Mouse (Mus musculus) embryo, embryonic 11 days (tissue): ENCODE data around the gene Eml1.

ENCODE experiments used
- DNase-seq: peaks from one replicate; pipeline ENCODE4 v3.0.0-alpha.2; 2015

Eml1 gene

DNA sequence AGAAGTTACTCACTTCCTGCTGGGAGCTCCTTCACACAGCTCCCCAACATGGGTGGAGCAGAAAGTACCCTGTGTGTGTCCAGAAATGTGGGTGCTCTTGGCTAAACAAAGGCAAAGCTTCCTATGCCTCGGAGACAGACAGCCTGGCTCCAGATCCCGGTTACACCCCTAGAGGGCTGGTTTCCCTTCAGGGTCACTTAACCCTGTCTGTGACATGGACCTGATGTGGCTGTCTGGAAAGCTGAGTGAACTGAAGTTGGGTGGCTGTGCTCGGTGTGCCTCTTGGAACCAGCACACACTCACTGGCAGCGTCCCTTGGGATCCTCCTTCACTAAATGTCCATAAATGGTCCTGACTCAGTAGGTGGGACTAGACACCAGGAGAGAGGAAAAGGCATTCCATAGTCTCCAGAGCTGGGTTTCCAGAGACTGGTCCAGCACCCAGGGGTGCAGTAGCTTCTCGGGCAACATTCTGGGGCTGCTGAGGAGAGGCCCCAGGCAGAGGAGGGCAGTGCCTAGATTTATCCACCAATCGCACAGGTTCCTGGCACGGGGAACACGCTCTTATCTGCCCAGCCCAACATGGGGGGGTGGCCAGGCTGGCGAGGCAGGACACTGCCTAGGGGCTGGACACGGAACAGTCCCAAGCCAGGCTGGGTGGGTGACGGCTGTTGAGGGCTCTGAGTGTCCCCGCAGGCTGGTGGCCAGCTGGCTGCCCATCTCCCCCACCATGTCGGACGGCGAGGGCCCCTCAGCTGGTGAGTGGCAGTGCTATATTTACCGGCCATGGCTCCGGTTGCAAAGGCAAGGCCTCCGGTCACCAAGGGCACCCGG is at the start of gene Eml1:
TSS of gene Eml1 (plus strand) at position 362 of the 833 bp plus-strand sequence.
- DNase-seq: no peak

- no peak for DNase-seq
Measured at GRCm38 (mm10) chr12:108326401-108326800, 44.4 kb upstream of the Eml1 start.

- DNase-seq: peak; percentile 80
Measured at GRCm38 (mm10) chr12:108327889-108328491, 42.8 kb upstream of the Eml1 start.

- DNase-seq: peak; percentile 92
Measured at GRCm38 (mm10) chr12:108333056-108333455, 37.7 kb upstream of the Eml1 start.

DNA sequence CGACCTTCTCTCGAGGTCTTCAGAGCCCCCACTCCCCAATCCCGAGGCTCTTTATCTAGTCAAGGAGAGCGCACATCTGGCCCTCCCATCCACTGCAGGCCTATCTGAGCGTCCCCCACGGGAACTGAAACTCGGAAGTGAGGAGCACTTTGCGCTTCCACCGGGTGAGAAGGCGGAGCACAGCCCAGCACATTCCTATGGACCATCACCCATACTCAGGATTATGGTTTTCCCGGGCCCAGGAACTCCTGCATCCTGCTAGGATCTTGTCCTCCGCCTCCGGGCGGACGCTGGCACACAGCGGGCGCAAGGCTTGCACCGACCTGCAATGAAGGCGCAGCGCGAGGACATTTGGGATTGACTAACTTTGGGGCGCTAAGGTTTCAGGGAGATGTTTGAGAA is 37.3 kb upstream of the Eml1 start:
- DNase-seq: no peak

DNA sequence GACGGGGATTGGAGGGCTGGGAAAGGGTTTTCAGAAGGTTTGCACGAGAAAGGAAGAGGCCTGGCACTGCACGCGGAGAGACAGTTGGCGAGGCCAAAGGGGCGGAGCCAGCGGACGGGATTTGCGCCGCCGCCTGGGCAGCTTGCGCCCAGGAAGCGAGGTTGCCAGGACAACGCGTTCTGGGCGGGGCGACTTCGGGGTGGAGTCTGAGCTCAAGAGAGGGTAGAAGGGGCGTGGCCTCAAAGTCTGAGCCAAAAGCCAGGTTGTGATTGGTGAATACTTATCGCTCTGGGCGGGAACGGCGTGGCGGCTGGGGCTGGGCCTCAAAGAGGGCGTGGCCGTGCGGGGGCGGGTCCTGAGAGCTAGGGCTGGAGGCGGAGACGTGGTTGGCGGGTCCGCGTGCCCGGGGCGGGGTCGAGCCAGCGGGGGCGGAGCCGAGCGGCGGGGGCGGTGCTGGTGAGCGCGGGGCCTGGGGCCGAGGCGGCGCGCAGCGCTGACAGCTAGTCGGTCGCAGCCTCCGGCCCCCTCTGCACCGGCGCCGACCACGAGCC is 36.8 kb upstream of the Eml1 start, which contains the start of gene Cyp46a1:
TSS of gene Cyp46a1 (plus strand) at position 487 of the 551 bp plus-strand sequence.
- DNase-seq: peak; percentile 100

GRCm38 (mm10) chr12:108334529-108334928 is 36.2 kb upstream of the Eml1 start:
- DNase-seq: no peak

DNA sequence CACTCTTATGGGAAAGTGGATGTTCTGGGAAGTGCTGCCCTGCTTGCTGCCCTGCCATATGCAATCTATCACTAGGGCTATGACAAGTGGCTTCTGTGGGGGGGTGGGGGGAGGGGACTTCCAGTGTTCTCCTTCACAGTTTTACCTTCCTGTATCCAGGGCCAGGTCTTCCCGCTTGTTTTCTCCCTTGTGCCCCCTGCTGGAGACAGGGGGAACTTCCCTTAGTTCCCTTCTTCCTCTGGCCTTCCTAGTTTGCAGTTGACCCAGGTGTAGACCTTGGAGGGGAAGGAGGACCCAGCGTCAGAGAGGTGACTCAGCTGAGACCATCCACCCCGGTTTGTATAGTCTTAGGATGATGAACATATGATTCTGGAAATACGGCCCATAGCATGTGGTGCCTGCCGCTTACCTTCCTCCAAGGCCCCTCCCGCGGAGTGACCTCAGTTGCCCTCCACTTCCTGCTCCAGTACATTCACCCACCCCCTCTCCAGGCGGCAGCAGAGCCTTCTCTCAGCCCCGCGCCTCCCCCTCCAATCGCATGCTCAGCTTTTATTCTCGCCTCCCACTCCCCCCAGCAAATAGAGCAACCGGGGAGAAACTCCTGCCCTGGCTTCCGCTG is 32.1 kb upstream of the Eml1 start:
- peak; percentile 73 for DNase-seq

DNA sequence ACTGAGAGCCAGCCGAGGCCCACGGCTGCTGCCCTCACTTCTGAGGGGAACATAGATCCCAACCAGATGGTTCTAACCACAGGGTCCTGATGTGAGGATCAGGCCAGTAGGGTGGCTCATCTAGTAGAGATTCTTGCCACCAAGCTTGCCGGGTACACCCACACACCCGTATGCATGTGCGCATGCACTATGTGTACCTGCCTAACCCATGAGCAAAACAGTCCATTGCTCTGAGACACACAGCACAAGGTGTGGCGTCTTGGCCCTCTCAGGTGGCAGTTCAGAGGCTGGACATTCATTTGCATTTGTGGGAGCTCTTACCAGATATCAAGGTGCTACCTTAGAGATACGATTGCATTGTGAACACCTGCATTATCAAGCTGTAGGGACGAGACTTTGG is 22.6 kb upstream of the Eml1 start:
- DNase-seq: no peak

GRCm38 (mm10) chr12:108349026-108349425 is 21.7 kb upstream of the Eml1 start:
- no peak for DNase-seq

DNA sequence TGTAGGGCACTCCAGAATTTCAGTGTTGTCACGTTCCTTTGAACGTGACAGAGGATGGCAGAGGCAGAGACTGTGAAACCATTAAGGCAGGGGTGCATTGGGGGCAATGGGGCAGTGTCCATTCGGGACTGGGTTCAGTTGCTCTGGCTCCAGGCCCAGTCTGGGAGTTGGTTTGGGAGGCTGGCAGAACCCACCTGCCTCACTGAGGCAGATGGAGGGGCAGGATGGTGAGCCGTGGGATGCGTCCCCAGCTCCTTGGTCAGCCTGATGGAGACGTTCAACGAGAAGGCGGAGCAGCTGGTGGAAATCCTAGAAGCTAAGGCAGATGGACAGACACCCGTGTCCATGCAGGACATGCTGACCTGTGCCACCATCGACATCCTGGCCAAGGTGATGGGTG is 19.8 kb upstream of the Eml1 start:
- no peak for DNase-seq

GRCm38 (mm10) chr12:108352371-108353136 is 18.2 kb upstream of the Eml1 start:
- DNase-seq: peak; percentile 53

- no peak for DNase-seq
Measured at GRCm38 (mm10) chr12:108354284-108354683, 16.5 kb upstream of the Eml1 start.

GRCm38 (mm10) chr12:108355271-108355670 is 15.5 kb upstream of the Eml1 start:
- DNase-seq: no peak

GRCm38 (mm10) chr12:108355986-108356385 is 14.8 kb upstream of the Eml1 start:
- DNase-seq: no peak

DNA sequence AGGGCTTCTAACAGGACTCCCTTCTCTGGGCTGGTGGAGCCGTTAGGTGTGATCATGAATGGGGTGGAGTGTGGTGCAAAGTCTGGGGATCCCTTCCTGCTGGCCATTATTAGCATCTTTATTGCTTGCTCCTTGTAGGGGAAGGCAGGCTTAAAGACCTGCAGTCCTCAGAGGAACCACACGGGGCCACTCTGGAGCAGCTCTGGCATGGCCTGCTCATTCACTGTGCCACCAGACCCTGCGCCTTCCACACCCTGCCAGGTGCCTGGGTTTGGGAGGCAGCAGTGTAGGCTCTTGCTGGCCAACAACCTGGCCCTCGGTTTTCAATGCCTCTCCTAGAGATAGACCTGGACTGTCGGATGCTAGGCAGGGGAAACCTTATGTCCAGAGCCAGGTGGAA is 7.0 kb upstream of the Eml1 start:
- peak; percentile 89 for DNase-seq

DNA sequence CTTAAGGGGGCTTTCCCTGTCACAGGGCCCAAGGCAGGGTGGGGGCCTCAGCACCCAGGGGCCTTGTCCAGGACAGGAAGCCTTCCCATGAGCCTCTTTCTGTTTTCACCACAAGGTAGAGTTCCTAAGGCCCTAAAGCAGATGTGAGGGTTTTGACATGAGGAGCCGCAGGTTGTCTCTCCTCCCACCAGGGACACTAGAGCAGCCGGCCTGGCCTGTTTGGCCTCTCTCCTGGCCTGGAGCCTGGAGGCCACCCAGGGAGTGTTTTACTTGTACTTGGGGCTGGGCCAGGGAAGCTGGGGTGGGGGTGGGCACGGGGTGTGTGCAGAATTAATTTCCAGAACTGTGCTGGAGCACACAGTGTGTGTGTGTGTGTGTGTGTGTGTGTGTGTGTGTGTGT is 5.4 kb upstream of the Eml1 start:
- peak; percentile 56 for DNase-seq

DNA sequence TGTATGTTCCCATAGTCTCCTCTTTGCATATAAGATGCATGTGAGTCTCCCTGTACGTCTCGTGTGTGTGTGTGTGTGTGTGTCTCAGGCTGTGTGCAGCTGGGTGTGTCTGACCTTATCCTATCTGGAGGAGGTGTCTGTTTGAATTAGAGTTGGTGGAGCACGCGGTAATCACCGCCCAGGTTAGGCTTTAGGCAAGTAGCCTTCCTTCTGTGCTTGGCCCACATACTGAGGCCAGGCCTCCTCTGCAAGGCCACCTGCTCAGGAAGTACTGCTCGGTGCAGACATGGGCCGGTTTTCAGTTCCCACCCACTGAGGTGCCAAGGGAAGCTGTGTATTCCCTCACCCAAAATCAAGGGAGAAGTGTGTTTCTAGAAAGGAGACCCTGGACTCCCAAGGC is 4.9 kb upstream of the Eml1 start:
- DNase-seq: no peak

GRCm38 (mm10) chr12:108367909-108368308 is 2.8 kb upstream of the Eml1 start:
- DNase-seq: no peak

GRCm38 (mm10) chr12:108368921-108369320 is 1.8 kb upstream of the Eml1 start:
- DNase-seq: no peak

GRCm38 (mm10) chr12:108371429-108371765 is 640 bp downstream of the Eml1 start:
- DNase-seq: no peak

- DNase-seq: no peak
Measured at GRCm38 (mm10) chr12:108372241-108372640, 1.5 kb downstream of the Eml1 start.

- peak; percentile 63 for DNase-seq
Measured at GRCm38 (mm10) chr12:108373611-108374010, 2.9 kb downstream of the Eml1 start.
